Mouse (Mus musculus): ENCODE results near the gene Tpra1. TPM values are rescaled to one million over a fixed set of nuclear protein-coding genes. Genes with fewer than 3 reads are reported as not detected.

Gene Tpra1
- polyA plus RNA-seq, 1 experiment from 2014 or later = 47.9 TPM

- no peak for DNase-seq (ENCODE audit: extremely low spot score, low spot score)
- Histone ChIP-seq H3K4me3 (peak overlapping the region; percentile 70), H3K27ac (peak overlapping the region; percentile 94), H3K36me3 (replicated peaks) (peaks cover 52% of the 10 kb centered on the region), H3K4me1 (peaks cover 40% of the 10 kb centered on the region), H3K27me3 (ENCODE audit: poor library complexity, severe bottlenecking) (no peaks in the 10 kb centered on the region), H3K9me3 (no peaks in the 10 kb centered on the region)
- 88% methylated on average over 7 of the region's 7 CpGs for WGBS
Observed at GRCm38 (mm10) chr6:88897246-88897645, 4.8 kb upstream of the Tpra1 start.

- Histone ChIP-seq H3K36me3 (replicated peaks) (peaks cover 38% of the 10 kb centered on the region), H3K27me3 (ENCODE audit: poor library complexity, severe bottlenecking) (no peaks in the 10 kb centered on the region), H3K27ac (peak within 1 kb of the TSS; percentile 94), H3K4me1 (peaks cover 50% of the 10 kb centered on the region), H3K4me3 (peak within 1 kb of the TSS; percentile 70), H3K9me3 (no peaks in the 10 kb centered on the region)
- WGBS = under 1% methylated on average over 33 of the region's 33 CpGs
- DNase-seq (ENCODE audit: extremely low spot score, low spot score) = peak; percentile 99
Observed at GRCm38 (mm10) chr6:88898534-88899048, 3.5 kb upstream of the Tpra1 start, which contains the start of gene Mcm2. Gene Mcm2, minus strand, starts transcription at chr6:88898780.

- Histone ChIP-seq H3K9me3 (no peaks in the 10 kb centered on the region), H3K27ac (peak overlapping the region; percentile 94), H3K4me3 (peak overlapping the region; percentile 70; the same call in 1 of the 2 replicates), H3K36me3 (replicated peaks) (peaks cover 33% of the 10 kb centered on the region), H3K27me3 (ENCODE audit: poor library complexity, severe bottlenecking) (no peaks in the 10 kb centered on the region), H3K4me1 (peaks cover 55% of the 10 kb centered on the region)
- whole genome bisulfite sequencing = 67% methylated on average over 4 of the region's 4 CpGs
- DNase-seq (ENCODE audit: extremely low spot score, low spot score) = no peak
Observed at GRCm38 (mm10) chr6:88899086-88899485, 3.0 kb upstream of the Tpra1 start.

- Histone ChIP-seq H3K4me3 (no peak overlapping the region), H3K27ac (0 out of 2 replicates have a peak overlapping the region, but pooled peaks have one; percentile 94), H3K27me3 (ENCODE audit: poor library complexity, severe bottlenecking) (no peaks in the 10 kb centered on the region), H3K9me3 (no peaks in the 10 kb centered on the region), H3K4me1 (peaks cover 60% of the 10 kb centered on the region), H3K36me3 (replicated peaks) (peaks cover 28% of the 10 kb centered on the region)
- WGBS = 90% methylated on average over 2 of the region's 2 CpGs
- no peak for DNase-seq (ENCODE audit: extremely low spot score, low spot score)
Observed at GRCm38 (mm10) chr6:88899628-88900027, 2.4 kb upstream of the Tpra1 start.

GRCm38 (mm10) chr6:88901471-88901870 is 580 bp upstream of the Tpra1 start:
- Histone ChIP-seq H3K27me3 (ENCODE audit: poor library complexity, severe bottlenecking) (no peaks in the 10 kb centered on the region), H3K27ac (peak overlapping the region; percentile 90), H3K9me3 (no peaks in the 10 kb centered on the region), H3K4me3 (peak overlapping the region; percentile 74), H3K4me1 (peaks cover 69% of the 10 kb centered on the region), H3K36me3 (replicated peaks) (peaks cover 10% of the 10 kb centered on the region)
- WGBS = 1% methylated on average over 5 of the region's 5 CpGs
- DNase-seq (ENCODE audit: extremely low spot score, low spot score) = peak; percentile 34

GRCm38 (mm10) chr6:88903708-88904107 is 1.7 kb downstream of the Tpra1 start:
- Histone ChIP-seq H3K4me1 (peaks cover 67% of the 10 kb centered on the region), H3K9me3 (no peaks in the 10 kb centered on the region), H3K27ac (0 out of 2 replicates have a peak overlapping the region, but pooled peaks have one; percentile 20), H3K4me3 (peak overlapping the region; percentile 74), H3K27me3 (ENCODE audit: poor library complexity, severe bottlenecking) (no peaks in the 10 kb centered on the region), H3K36me3 (replicated peaks) (peaks cover 12% of the 10 kb centered on the region)
- 85% methylated on average over 5 of the region's 5 CpGs for WGBS
- DNase-seq (ENCODE audit: extremely low spot score, low spot score) = no peak

- Histone ChIP-seq H3K27ac (no peak overlapping the region), H3K9me3 (no peaks in the 10 kb centered on the region), H3K27me3 (ENCODE audit: poor library complexity, severe bottlenecking) (no peaks in the 10 kb centered on the region), H3K36me3 (replicated peaks) (peaks cover 19% of the 10 kb centered on the region), H3K4me3 (no peak overlapping the region), H3K4me1 (peaks cover 61% of the 10 kb centered on the region)
- DNase-seq (ENCODE audit: extremely low spot score, low spot score) = no peak
- 86% methylated on average over 4 of the region's 4 CpGs for WGBS
Observed at GRCm38 (mm10) chr6:88904456-88904974, 2.5 kb downstream of the Tpra1 start.

- 0 out of 2 replicates have a peak overlapping the region, but pooled peaks have one; percentile 20 for H3K27ac ChIP-seq
- 84% methylated on average over 7 of the region's 7 CpGs for WGBS
Observed at GRCm38 (mm10) chr6:88905042-88905441, 3.0 kb downstream of the Tpra1 start.

GRCm38 (mm10) chr6:88906369-88907108 is 4.5 kb downstream of the Tpra1 start:
- Histone ChIP-seq H3K36me3 (replicated peaks) (peaks cover 39% of the 10 kb centered on the region), H3K4me1 (peaks cover 53% of the 10 kb centered on the region), H3K4me3 (peak overlapping the region; percentile 27; the same call in 1 of the 2 replicates), H3K27me3 (ENCODE audit: poor library complexity, severe bottlenecking) (no peaks in the 10 kb centered on the region), H3K9me3 (no peaks in the 10 kb centered on the region), H3K27ac (peak overlapping the region; percentile 53; the same call in 1 of the 2 replicates)
- peak; percentile 72 for DNase-seq (ENCODE audit: extremely low spot score, low spot score)
- WGBS = 20% methylated on average over 16 of the region's 16 CpGs

More at GRCm38 (mm10) chr6:88905042-88905441, 3.0 kb downstream of the Tpra1 start:
- H3K4me1 ChIP-seq = peaks cover 61% of the 10 kb centered on the region
- H3K4me3 ChIP-seq = no peak overlapping the region
- H3K9me3 ChIP-seq = no peaks in the 10 kb centered on the region
- no peaks in the 10 kb centered on the region for H3K27me3 ChIP-seq (ENCODE audit: poor library complexity, severe bottlenecking)
- no peak for DNase-seq (ENCODE audit: extremely low spot score, low spot score)
- H3K36me3 ChIP-seq (replicated peaks) = peaks cover 24% of the 10 kb centered on the region

- Histone ChIP-seq H3K27me3 (ENCODE audit: poor library complexity, severe bottlenecking) (no peaks in the 10 kb centered on the region), H3K27ac (no peak overlapping the region), H3K36me3 (replicated peaks) (peaks cover 50% of the 10 kb centered on the region), H3K9me3 (no peaks in the 10 kb centered on the region), H3K4me3 (no peak overlapping the region), H3K4me1 (peaks cover 33% of the 10 kb centered on the region)
- no peak for DNase-seq (ENCODE audit: extremely low spot score, low spot score)
- WGBS = 91% methylated on average over 6 of the region's 6 CpGs
Observed at GRCm38 (mm10) chr6:88909151-88909550, 7.1 kb downstream of the Tpra1 start.

- DNase-seq (ENCODE audit: extremely low spot score, low spot score) = no peak
- Histone ChIP-seq H3K4me3 (no peak overlapping the region), H3K9me3 (no peaks in the 10 kb centered on the region), H3K4me1 (no peaks in the 10 kb centered on the region), H3K27ac (no peak overlapping the region), H3K36me3 (replicated peaks) (peaks cover 43% of the 10 kb centered on the region), H3K27me3 (ENCODE audit: poor library complexity, severe bottlenecking) (no peaks in the 10 kb centered on the region)
- WGBS = 85% methylated on average over 4 of the region's 4 CpGs
Observed at GRCm38 (mm10) chr6:88913022-88913421, 11.0 kb downstream of the Tpra1 start.

- DNase-seq (ENCODE audit: extremely low spot score, low spot score) = no peak
Observed at GRCm38 (mm10) chr6:88913440-88913839, 11.4 kb downstream of the Tpra1 start.

GRCm38 (mm10) chr6:88914799-88915198 is 12.7 kb downstream of the Tpra1 start:
- H3K27me3 ChIP-seq (ENCODE audit: poor library complexity, severe bottlenecking) = no peaks in the 10 kb centered on the region
- no peaks in the 10 kb centered on the region for H3K9me3 ChIP-seq
- H3K4me3 ChIP-seq = no peak overlapping the region
- no peak for DNase-seq (ENCODE audit: extremely low spot score, low spot score)
- 83% methylated on average over 5 of the region's 5 CpGs for WGBS
- 0 out of 2 replicates have a peak, but pooled peaks cover 4% of the 10 kb centered on the region for H3K4me1 ChIP-seq
- H3K27ac ChIP-seq = 0 out of 2 replicates have a peak overlapping the region, but pooled peaks have one; percentile 1
- H3K36me3 ChIP-seq (replicated peaks) = peaks cover 28% of the 10 kb centered on the region

More at GRCm38 (mm10) chr6:88913440-88913839, 11.4 kb downstream of the Tpra1 start:
- Histone ChIP-seq H3K27ac (no peak overlapping the region), H3K4me3 (no peak overlapping the region), H3K4me1 (no peaks in the 10 kb centered on the region), H3K36me3 (replicated peaks) (peaks cover 39% of the 10 kb centered on the region), H3K9me3 (no peaks in the 10 kb centered on the region), H3K27me3 (ENCODE audit: poor library complexity, severe bottlenecking) (no peaks in the 10 kb centered on the region)
